Mouse (Mus musculus) embryo, embryonic 10 days (tissue): ENCODE measurements around the gene Gpx6.

ENCODE experiments used
- DNase-seq: peaks from one replicate; pipeline ENCODE4 v3.0.0-alpha.2; 2015; ENCODE audit warnings: low spot score

The Gpx6 gene

DNA sequence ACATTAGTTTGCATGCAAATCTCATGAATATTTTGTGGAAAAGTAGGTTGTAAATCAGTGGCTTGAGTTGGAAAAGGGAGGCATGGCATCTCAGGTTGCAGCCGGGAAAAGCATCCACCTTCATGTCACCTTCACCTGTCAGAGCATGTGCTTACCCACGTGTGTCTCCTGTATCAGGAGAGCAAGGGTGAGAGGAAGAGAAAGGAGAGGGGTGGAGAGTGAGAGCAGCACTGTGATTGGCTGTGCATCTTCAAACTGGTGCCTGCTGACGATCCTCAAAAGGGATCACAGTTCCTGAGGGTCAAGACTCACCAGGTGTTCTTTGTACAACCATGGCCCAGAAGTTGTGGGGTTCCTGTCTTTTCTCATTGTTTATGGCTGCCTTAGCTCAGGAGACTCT, at the start of gene Gpx6:
Gpx6 (plus strand) TSS at position 200 of the 400 bp plus-strand sequence.
- DNase-seq = no peak

DNA sequence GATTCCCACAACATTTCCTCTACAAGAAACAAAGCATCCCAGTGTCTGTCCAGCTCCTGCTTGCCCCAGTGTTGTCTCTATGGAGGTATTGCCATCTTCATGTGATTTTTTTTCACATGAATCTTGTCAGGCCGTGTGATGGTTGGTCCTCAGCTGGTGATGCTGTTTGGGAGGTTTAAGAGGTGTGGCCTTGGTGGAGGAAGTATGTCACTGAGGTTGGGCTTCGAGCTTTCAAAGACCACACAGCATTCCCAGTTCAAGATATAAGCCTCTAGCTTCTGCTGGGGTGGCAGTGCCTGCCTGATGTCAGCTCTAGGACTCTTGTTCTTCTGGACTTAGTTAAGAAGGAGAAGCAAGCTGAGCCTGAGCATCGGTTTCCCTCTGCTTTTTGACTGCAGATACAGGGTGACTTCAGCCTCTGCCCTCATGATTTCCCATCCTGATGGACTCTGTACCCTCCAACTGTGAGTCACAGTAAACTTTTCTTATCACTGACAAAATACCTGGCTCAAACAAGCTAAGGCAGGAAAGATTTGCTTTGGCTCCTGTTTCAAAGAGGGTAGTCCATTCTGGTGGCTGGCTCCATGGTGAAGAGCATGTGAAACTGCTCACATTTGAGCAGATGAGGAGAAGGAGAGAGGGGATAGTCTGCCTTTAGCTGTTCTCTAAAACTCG, 49.0 kb upstream of the Gpx6 start:
- no peak for DNase-seq

DNA sequence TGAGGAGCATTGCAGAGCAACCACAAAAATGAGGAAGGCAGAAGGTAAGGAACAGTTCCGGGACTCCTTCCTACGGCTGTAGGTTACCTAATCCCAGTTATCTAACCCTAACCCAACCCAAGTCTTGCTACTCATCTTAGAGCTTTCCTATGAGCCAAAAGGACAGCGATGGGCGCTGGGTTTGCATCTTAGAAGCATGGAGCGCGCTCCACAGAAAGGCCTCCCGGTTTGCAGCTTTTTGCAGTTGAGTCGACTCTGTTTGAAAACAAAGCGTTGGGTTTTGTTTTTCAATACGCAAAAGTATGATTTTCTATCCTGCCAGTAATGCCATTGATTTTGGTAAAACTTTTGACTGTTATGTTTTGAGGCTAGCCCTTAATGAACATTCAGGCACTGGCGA, 48.0 kb upstream of the Gpx6 start:
- DNase-seq = peak; percentile 66

DNA sequence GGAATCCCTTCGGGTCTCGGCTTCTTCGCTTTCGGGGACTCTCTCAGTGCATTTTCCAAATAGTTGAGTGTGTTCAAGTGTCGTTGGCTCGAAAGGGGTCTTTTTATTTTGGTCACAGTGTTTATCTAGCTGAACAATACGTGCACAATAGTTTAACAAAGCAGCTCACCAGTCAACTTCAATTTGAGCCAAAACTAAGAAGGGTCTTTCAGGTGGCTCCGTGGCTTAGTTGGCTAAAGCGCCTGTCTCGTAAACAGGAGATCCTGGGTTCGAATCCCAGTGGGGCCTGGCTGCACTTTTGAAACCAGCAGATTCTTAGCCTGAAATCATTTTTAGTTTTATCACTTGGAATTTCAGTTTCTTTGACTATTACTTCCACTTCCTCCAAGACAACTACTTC, 47.6 kb upstream of the Gpx6 start:
- DNase-seq = peak; percentile 90

DNA sequence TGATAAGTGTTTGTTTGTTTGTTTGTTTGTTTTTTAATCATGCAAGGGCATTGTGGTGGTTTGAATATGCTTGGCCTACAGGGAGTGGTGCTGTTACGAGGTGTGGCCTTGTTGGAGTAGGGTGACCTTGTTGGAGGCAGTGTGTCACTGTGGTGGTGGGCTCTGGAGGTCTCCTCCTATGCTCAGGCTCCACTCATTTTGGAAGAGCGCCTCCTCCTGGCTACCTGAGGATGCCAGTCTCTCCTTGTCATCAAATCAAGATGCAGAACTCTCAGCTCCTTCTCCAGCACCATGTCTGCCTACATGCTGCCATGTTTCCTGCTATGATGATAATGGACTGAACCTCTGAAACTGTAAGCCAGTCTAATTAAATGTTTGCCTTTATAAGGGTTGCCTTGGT, 46.2 kb upstream of the Gpx6 start:
- DNase-seq = no peak

DNA sequence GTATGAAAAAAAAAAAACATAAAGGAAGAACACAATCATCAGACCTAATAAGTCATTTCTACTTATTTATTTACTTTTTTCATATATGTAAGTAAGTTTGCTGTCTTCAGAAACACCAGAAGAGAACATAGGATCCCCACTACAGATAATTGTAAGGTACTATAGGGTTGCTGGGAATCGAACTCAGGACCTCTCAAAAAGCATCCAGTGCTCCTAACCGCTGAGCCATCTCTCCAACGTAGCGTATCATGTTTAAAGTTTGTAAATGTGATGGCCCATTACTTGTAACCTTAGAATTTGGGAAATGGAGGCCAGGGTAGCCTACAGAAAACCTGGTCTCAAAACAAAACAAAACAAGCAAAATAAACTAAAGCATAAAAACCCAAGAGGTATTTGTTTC, 44.4 kb upstream of the Gpx6 start:
- peak; percentile 73 for DNase-seq

DNA sequence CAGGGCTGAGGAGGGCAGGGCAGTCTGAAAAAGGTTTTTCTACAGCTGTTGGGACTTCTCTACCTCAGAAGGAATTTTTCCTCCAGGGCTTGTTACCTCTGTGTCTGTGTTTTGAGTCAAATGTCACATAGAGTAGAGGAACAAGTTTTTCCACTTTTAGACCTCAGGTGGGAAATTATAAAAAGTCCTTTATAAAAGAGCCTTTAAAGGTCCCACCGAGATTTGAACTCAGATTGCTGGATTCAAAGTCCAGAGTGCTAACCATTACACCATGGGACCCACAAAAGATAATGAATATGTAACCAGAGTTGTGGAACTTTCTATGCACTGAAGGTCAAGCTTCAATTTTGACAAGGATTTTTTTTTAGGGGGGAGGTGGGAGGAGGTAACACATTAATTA, 43.7 kb upstream of the Gpx6 start:
- peak; percentile 53 for DNase-seq

DNA sequence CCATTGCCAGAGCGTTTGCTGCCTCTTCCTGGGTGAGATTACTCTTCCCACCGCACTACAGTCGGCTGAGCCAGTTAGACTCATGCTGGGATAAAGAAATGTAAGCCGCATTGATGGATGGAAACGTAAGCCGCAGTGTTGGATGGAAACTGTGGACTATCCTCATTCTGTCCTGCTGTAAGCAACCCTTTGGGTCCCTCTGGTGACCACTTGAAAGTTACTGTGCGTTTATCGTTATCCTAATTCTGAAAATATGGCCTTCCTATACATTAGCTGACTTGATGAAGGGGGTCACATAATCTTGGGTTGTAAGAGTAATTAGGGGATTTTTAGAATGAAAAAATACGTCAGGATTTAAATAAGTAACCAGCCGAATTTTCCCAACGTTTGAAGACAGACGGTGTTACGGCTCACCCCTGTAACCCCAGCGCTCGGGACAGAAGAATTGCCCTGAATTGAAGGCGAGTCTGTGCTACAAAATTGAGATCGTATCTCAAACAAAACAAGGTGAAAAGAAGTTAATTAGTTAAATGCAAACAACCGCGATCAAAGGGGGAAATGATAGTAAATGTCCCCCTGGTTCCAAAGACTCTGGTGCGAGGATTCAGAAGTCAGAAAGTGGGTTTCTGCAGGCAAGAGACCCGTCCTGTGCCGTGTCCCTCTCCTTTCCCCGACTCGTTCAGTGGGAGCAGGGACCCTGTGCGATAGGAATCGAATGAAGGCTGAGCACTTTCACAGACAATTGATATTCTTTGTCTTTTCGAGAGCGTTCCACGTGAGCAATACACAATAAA, 36.7 kb upstream of the Gpx6 start:
- peak; percentile 86 for DNase-seq

DNA sequence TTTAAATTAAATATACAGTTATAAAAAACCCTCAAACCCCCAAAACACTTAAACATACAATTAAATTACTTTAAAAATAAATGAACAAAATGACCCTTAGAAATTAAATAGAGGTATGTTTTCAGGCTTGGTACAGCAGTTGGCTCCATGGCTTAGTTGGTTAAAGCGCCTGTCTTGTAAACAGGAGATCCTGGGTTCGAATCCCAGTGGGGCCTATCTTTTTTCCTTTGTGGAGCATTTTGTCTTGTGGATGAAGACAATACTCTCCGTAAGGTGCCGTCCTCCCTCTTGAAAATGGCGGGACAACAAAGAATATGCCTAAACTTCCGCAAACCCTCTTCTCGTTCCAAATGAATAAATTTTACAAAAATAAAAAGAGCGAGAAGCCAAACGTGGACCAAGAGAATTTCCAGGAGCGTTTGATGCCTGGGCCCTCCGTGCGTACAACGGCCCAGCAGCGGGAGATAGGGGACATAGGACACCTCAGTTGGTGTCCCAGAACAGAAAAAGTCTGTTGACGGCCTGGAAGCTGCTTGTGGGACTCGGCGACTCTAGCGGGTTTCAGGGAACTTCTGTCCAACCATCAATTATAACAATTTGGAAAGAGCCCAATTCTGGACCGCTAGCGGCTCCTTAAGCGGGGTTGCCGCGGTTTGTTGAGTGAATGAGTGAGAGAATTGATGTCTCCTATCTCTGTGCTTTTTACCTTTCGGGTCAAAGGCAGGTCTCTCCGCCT, 35.9 kb upstream of the Gpx6 start:
- DNase-seq = peak; percentile 75

DNA sequence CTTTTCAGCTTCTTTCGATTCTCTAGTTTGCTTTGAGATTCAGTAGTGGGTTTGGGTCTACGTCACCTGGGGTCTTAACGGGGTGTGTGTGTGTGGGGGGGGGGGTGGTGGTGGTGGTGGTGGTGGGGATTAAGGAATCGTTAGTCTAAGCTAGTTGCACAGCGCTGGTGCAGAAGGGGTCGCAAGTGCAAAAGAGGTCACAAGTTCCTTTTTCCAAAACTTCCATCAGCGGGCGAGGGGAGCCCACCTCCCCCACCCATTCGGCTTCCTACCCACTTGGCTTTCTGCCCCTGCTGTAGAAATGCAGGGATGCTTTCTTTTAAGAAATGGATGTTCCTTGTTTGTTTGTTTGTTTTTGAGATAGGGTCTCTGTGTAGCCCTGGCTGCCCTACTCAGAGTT, 35.4 kb upstream of the Gpx6 start:
- DNase-seq = peak; percentile 54

DNA sequence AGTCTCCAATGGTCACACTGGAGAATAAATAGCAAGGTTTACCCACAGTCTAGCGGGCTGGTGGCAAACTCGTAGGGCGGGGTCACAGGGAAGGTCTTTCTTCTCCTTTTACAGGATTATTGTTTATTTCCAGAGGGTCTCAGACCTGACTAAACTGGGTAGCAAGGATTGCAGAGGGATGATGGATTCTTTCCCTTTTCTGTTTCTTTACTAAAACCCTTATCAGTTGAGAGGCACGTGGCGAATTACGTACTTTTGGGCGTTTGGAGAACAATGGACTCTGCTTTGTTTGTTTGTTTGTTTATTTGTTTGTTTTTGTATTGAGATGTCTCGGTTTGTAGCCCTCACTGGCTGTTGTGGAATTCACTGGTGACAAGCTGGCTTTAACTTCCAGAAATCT, 32.8 kb upstream of the Gpx6 start:
- no peak for DNase-seq

DNA sequence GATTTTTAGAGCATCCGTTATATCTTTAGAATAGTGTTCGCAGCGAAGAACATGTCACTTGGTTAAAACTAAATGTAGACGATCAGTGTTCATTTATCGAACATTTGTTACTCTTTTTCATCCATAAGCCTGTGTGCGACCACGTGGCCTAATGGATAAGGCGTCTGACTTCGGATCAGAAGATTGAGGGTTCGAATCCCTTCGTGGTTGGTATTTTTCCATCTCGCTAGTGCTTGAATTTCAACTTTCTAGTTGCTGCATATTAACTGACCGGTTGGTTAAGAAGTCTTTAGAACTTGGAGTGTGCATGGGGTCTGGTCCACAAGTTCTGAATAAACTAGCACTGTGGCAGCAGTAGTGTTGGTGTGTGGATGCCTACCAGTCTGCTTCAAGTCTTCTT, 32.4 kb upstream of the Gpx6 start:
- peak; percentile 93 for DNase-seq

DNA sequence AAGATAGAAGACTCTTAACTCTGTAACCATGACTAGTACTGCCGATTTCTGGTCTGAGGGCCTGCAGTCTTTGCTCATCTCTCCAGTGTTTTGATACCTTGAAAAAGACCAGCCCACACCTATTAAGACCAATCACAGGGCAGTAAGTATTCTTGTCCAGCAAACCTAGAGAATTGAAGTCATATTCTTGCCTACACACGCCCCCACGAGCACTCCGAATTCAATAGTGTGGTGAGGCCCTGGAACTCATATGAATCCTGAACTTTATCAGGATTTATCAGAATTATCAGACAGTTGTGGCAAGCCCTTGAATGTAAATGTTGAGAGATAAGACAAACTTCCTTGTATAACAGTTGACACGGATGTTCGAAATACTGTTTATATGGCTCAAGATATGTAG, 19.3 kb upstream of the Gpx6 start, which contains the start of gene Gpx5:
Gpx5 (minus strand) TSS at position 101 of the 400 bp plus-strand sequence.
- DNase-seq = no peak

DNA sequence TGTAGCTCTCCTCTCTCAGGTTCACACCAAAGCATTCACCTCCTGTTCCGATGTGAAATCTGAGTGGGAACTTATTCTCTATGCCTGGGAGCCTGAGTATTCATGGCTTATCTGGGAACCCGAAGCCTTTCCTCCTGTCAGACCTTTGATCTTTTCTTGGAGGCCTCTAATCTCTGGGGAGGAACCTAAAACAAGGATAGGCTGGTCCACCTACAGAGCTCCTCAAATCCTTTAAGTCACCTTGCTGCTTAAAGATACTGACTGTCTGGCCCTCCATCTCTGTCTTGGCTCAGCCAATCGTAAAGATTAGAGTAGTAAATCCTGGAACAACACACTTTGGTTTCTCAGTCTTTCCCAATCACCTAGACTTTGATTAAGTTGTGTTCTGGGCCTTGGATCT, 13.4 kb upstream of the Gpx6 start:
- no peak for DNase-seq

DNA sequence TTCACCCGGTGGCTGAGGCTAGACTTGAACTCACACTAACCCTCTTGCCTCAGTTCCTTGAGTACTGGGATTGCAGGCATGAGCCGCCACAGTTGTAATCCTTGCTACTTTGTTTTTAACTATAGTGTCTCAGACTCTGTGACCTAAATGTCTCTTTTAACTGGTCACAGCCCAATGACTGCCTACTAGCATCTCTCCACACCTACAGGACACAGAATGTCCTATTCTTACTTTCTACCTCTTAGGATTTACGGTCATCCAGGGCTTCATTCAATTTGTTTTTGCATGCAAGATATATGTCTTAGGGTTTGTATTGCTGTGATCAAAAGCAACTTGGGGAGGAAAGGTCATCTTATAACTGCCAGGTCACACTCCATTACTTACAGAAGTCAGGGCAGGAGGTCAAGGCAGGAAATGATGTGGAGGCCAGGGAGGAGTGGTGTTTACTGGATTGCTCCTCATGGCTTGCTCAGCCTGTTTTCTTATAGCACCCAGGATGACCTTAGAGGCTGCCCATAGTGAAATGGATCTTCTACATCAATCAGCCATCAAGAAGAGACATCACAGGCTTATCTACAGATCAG, 7.3 kb upstream of the Gpx6 start:
- DNase-seq = peak; percentile 62

DNA sequence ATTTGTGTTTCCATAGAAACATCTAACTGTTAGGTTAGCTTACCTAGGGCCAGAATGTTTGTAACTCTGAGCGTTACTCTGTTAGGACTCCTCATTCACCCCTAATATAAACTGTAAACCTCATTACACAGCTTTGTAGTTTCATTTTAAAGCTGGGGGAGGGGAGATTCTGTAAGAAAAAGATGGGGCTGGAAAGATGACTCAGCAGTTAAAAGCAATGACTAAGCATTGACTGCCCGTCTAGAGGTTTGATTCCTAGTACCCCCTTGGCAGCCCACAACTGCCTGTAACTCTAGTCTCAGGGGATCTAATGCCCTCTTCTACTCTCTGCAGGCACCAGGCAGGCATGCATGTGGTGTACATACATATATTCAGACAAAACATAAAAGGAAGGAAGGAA, 2.1 kb upstream of the Gpx6 start:
- no peak for DNase-seq

DNA sequence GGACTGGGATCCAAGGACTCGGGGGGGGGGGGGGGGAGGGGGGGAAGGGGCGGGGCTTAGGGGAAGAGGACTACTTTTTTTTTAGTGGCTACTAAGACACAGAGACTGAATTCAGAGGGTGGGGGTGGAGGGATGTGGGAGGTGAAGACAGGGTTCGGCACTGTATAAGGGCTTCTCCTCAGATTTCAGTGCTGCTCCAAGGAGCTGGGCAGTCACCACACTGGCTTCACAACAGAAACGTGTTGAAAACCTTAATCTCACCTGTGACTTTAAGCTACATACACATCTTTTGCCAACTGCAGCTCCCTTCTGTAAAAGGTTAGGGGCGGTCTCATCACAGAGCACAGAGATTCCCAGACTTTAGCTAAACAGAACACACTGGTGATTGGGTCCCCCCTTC, 929 bp downstream of the Gpx6 start:
- no peak for DNase-seq

DNA sequence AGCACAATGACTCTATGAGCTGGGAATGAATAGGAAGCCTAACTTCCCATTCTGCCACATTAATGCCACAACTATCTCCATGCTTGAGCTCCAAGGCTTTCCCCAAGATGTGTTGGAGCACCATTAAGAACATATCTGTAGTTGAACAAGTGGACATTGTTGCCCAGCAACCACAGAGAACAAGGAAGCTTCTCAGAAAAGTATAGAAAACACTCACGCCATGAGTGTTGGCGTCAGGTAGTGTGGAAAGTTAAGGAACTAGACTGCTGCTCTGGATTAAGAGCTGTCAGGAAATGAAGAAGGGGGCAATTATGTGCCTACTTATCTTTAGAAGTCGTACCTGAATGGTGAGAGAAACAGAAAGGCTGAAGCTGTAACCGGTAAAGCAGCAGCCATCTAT, 2.0 kb downstream of the Gpx6 start:
- no peak for DNase-seq

DNA sequence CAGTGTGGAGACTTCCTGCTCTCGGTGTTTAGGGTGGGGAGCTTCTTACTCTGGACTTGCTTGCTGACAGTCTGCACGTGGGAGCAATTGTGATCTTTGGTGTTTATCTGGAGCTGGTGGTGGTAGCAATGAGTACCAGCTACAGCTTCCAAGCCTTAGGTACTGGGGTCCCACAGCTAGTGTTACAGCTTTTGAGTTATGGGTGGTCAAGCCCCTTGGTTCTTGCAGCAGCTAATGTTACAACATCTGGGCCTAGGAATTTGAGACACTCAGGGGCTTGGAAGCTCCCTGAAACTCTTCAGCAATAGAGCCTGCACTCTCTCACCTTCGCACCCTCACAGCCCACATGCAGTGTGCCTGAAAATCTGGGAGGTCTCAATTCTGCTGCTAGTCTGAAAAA, 8.3 kb downstream of the Gpx6 start:
- no peak for DNase-seq

DNA sequence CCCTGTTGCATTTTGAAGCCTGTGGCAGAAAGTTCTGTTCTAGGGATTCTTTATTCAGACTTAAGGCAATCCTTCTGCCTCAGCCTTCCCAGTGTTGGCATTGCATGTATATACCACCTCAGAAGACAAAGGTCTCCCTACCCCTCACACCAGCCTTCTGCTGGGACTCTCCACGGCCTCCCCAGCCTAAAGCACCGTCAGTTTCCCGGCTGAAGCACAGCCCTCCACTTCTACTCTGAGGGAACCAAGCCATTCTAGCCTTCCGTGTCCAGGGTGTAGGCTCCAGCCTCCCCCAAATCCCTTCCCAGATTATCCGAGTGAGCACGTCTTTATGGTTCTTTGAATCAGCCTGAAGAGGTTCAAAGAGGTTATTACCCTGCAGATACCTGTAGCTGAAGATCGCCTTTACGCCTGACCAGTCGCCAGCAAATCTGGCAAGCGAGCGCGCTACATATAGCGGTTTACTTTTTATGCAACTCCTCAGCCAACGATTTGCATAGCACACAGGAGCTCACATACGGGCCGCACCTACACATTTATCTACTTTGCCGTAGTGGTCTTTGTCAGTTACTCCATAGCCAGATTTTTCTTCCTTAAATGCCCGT, 10.1 kb downstream of the Gpx6 start:
- peak; percentile 60 for DNase-seq

DNA sequence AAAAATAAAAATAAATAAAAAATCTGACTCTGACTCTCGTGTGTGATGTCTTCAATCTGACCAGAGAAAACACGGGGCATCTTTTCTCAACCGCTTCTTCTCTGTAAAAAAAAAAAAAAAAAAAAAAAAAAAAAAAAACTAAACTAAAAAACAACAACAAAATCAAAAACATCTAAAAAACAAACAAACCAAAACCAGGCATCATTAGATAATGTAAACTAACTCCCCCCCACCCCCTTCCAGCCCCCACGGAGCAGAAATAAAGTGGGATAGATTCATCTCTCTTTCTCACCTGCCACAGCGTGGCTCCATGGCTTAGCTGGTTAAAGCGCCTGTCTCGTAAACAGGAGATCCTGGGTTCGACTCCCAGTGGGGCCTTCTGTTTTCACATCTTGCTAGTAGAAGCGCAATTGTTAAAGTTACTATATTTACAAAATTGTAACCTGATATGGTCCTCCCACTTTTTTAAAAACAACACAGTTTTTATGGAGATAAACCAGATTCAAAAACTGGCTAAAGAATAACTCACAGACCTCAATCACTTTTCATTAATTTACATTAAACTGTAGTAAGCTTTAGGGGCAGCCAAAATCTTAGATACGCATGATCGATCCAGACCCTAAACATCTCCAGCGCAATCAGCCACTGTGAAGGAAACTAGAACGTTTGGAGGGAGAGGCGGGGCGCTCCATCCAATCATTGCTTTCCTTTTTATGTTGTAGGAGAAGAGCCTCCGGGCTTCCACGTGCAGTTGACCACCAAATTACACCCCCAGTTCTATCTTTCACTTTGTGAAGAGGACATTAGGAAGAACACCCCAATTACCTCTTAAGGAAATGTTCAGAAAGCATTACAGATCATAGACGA, 10.8 kb downstream of the Gpx6 start:
- peak; percentile 78 for DNase-seq
